Mouse (Mus musculus): ENCODE measurements at regions not wholly inside any gene's neighbourhood (a gene's known extent, or its start where the extent isn't known, plus 50 kb on each side); places are given as distances from the start of the nearest gene placed in this dataset.
A peak's percentile ranks its signal among the peaks of the same experiment; 100 is the strongest.

DNA sequence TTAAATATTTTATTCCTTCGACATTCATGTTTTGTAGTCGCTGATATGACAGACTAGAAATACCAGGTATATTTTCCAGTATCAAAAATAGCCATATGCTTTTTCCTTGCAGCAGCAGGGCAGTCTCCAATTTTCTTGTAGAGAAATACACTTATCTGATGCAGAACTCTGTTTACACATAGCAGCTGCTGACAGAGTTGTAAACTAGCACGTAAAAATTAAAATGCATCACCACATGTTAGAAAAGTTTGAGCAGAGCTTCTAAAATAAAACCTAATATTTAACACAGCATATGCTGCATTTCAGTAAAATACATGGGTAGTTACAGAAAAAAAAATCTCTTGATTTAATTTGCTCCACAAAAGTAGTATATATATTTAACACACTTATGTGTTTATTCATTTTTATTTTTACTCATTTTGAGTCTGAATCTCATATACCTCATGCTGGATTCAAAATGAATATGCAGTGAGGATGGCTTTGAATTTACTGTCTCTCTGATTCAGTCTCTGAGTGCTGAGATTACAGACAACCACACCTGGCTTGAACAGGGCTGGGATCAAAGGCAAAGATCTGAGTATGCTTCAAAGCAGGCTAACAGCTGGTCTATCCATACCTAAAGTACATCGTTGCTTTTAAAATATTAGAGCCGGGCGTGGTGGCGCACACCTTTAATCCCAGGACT, 1665.9 kb downstream of the Kcnt2 start:
- no peak for DNase-seq (ENCODE audit: low read depth, low spot score)
- ChIA-PET CTCF (no interaction called here), POLR2A (interaction anchor here (0.6 kb wide), 1 partner anchor 714 kb away, joined by 3 read pairs; no protein-coding TSS in a partner anchor)
- in situ Hi-C loops (cut with MboI; ENCODE audit: low pct_unique_long_range_greater_than_20kb), result no loop called here
- no peak for TF ChIP-seq CTCF (IDR thresholded peaks at IDR 0.05)
- H3K27me3 ChIP-seq, result no peaks in the 10 kb centered on the region
- no peak for ATAC-seq

DNA sequence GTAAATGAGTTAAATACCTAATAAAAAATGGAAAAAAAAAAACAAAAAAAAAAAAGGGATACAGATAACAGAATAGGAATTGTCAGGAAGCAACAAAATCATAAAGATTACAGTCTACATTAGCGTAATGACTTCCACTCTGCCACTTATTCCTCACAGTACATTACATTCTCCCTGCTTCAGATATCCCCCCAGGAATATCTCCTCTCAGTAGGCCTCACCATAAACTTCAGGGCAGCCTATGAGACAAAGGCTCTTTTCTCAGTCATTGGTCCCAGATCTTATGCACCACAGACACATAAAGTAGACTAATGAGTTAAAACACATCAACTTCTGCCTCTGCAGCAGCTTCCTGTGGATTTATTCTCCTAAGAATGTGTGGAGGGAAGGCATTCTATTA, 1680.2 kb downstream of the Kcnt2 start:
- in situ Hi-C loops (cut with MboI; ENCODE audit: low pct_unique_long_range_greater_than_20kb), result no loop called here
- TF ChIP-seq CTCF (IDR thresholded peaks at IDR 0.05), result no peak
- POLR2A ChIA-PET, result no interaction called here
- DNase-seq (ENCODE audit: low read depth, low spot score) (no peak), ATAC-seq (no peak)
- no peaks in the 10 kb centered on the region for H3K27me3 ChIP-seq
- CTCF ChIA-PET, result no interaction called here

DNA sequence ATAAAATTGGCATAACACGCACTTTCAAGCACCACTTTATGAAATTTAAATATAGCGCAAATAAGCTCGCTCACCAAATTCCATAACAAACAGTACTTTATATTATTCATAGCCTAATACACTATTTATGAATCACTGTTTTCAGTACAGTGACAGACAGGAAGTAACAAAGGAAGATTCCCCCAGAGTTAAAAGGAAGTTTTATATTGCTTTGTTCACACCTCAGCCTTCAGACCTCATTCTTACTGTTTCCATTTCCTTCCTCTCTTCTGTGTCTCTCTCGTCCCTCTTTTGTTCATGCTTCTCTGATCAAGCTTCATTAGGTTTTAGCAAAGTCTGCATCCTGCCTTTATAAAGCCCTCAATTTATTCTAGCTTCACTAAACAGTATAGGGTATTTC, 1680.8 kb downstream of the Kcnt2 start:
- no peak for TF ChIP-seq CTCF (IDR thresholded peaks at IDR 0.05)
- no peak for DNase-seq (ENCODE audit: low read depth, low spot score)
- CTCF ChIA-PET, result no interaction called here
- POLR2A ChIA-PET, result no interaction called here
- ATAC-seq, result no peak
- in situ Hi-C loops (cut with MboI; ENCODE audit: low pct_unique_long_range_greater_than_20kb), result no loop called here
- no peaks in the 10 kb centered on the region for H3K27me3 ChIP-seq

DNA sequence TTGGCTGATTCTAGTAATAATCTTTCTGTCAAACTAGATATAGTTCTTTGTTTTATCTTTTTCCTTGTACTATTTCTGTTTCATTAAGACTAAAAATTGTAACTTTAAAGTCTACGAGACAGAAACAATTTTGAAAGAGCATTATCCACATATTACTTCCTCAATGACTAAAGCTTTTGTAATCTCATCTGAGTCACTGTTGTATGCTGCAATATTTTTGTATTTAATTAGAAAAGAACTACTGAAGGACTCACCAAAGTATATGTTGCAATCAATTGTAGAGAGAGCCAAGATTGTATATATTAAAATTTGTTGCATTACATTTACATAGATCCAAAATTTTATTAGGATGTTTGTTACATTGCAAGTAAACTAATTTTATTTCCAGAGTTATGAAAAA, 1692.4 kb upstream of the B3galt2 start:
- DNase-seq (ENCODE audit: low read depth, low spot score) (no peak), ATAC-seq (no peak)
- CTCF ChIA-PET, result interaction anchor here (0.6 kb wide), 1 partner anchor 142 kb away, joined by 3 read pairs; no protein-coding TSS in a partner anchor
- TF ChIP-seq CTCF (IDR thresholded peaks at IDR 0.05), result no peak
- in situ Hi-C loops (cut with MboI; ENCODE audit: low pct_unique_long_range_greater_than_20kb), result no loop called here
- no peaks in the 10 kb centered on the region for H3K27me3 ChIP-seq
- POLR2A ChIA-PET, result no interaction called here

DNA sequence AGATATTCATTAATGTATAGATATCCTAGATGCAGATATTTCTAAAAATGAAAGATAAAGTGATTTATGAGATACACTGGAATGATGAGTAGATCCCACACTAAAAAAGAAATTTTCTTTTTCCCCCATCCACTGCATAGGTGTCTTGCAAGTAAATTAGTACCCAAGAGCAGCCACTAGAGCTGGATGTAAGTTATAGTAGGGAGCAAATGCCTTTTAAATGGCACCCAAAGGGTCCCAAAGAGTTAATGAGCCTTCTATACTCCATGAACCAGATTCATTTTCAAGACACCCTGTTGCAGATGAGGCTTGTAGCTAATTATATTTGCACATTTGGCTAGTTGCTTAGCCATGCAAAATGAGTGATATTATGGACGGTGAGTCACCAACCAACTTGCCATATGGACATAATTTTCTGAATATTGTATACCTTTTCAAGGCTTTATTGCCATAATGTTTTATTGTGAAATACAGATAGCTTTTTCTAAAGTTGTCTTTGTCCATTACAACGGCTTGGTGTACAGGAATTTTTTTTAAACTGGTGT, 1686.1 kb upstream of the B3galt2 start:
- H3K27me3 ChIP-seq, result no peaks in the 10 kb centered on the region
- ChIA-PET POLR2A (no interaction called here), CTCF (no interaction called here)
- DNase-seq (ENCODE audit: low read depth, low spot score) (no peak), ATAC-seq (no peak)
- TF ChIP-seq CTCF (IDR thresholded peaks at IDR 0.05), result no peak
- in situ Hi-C loops (cut with MboI; ENCODE audit: low pct_unique_long_range_greater_than_20kb), result no loop called here

DNA sequence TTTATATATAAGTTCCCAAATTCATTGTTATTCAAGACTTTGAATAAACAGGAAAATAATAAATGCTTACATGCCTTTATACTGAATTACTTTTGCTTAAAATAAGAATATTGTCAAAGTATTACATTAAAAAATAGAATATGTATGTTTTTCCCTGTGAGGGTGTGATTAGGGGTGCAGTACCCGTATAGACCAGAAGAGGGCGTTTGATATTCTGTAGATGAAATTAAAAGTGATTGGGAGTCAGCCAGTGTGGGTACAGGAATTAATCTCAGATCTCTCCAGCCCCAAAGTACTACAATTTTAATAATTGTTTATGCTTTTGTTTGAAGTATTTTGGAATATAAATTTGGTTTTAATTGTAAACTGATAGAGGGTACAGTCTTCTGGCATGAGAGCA, 1678.7 kb upstream of the B3galt2 start:
- TF ChIP-seq CTCF (IDR thresholded peaks at IDR 0.05), result peak; percentile 55
- no peak for DNase-seq (ENCODE audit: low read depth, low spot score)
- ATAC-seq, result no peak
- POLR2A ChIA-PET, result no interaction called here
- CTCF ChIA-PET, result no interaction called here
- no peaks in the 10 kb centered on the region for H3K27me3 ChIP-seq
- in situ Hi-C loops (cut with MboI; ENCODE audit: low pct_unique_long_range_greater_than_20kb), result loop anchor here (5.0 to 10.0 kb wide), 2 partner anchors 781 to 1683 kb away; partner anchors contain the start of gene B3galt2

DNA sequence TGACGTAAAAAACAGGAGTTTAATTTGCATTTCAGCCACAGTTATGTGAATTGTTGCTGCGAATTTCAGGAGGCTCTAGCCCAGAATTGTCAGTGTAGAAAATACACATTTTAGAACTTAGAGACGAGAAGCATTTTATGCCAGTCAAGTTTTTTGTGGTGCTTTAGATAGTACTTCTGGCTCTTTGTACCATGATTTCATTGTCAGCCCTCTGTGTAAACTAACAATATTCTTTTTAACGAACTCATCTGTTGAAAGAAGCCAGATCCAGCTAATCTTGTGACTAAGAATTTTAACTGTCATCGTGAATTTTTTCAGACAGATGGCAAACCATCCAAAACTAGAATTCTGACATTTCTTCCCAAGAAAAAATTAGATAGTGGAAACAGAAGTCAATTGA, 1672.3 kb upstream of the B3galt2 start:
- in situ Hi-C loops (cut with MboI; ENCODE audit: low pct_unique_long_range_greater_than_20kb), result loop anchor here (10.0 kb wide), 1 partner anchor 1677 kb away; the partner anchor contains the start of gene B3galt2

DNA sequence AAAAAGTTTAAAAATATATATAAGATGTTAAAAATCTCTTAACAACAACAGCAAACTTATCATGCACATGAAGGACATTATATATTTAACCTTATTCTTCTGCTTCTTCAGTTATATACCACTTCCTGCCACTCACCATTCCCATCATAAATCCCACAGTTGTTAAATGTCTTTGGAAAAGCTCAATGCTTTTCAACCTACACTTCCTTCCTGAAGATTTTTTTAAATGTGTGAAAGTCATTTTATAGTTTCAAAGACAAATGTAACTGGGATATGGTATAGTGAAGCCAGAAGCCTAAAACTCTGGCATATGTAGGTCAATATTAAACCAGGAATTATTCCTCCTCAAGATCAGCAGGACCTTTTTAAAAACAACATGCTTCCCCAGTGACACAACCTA, 1666.1 kb upstream of the B3galt2 start:
- in situ Hi-C loops (cut with MboI; ENCODE audit: low pct_unique_long_range_greater_than_20kb), result no loop called here
- no peak for TF ChIP-seq CTCF (IDR thresholded peaks at IDR 0.05)

More for the DNA sequence above, 1672.3 kb upstream of the B3galt2 start:
- no peak for ATAC-seq
- ChIA-PET POLR2A (no interaction called here), CTCF (interaction anchor here (1.0 kb wide), 1 partner anchor 9 kb away, joined by 3 read pairs; no protein-coding TSS in a partner anchor)
- H3K27me3 ChIP-seq, result no peaks in the 10 kb centered on the region
- TF ChIP-seq CTCF (IDR thresholded peaks at IDR 0.05), result no peak
- no peak for DNase-seq (ENCODE audit: low read depth, low spot score)

DNA sequence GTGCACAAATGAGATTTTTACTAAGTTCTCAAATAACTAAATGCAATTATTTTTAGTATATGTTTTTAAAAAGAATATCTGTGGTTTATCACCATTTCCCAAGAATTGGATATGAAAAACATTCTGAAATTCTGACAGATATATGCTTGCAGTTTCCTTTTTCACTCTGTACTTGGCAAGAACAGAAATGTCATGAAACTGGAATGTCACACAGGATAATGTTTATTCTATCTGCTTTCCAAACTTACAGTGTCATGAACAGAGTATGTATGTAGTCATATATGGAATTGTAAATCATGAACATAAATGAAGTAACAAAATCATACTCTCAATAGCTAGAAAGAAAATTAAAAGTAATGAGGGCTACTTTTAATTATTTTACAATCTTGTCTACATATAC, 1640.7 kb upstream of the B3galt2 start:
- no peak for DNase-seq (ENCODE audit: low read depth, low spot score)
- in situ Hi-C loops (cut with MboI; ENCODE audit: low pct_unique_long_range_greater_than_20kb), result no loop called here
- no peak for TF ChIP-seq CTCF (IDR thresholded peaks at IDR 0.05)
- no peak for ATAC-seq
- ChIA-PET CTCF (no interaction called here), POLR2A (no interaction called here)
- no peaks in the 10 kb centered on the region for H3K27me3 ChIP-seq

More for the DNA sequence above, 1666.1 kb upstream of the B3galt2 start:
- CTCF ChIA-PET, result no interaction called here
- POLR2A ChIA-PET, result no interaction called here
- H3K27me3 ChIP-seq, result no peaks in the 10 kb centered on the region
- ATAC-seq, result no peak
- no peak for DNase-seq (ENCODE audit: low read depth, low spot score)

DNA sequence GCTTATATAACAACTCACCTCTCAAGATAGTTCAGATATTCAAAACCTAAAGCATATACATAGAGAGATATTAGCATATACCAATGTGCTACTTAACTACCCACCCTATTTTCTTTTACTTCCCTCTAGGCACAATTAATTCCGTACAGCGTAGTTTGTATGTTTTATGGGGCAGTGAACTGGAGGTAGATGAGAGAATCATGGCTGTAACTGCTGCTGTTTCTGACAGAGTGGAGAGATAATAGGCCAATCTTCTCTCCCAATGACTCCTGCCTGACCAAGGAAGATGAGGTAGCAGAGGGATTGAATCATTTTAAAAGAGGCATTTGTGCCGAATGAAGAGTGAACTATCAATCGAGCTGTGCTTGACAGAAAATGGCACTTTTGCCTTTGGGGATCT, 1640.1 kb upstream of the B3galt2 start:
- DNase-seq (ENCODE audit: low read depth, low spot score) (no peak), ATAC-seq (no peak)
- POLR2A ChIA-PET, result no interaction called here
- TF ChIP-seq CTCF (IDR thresholded peaks at IDR 0.05), result no peak
- no peaks in the 10 kb centered on the region for H3K27me3 ChIP-seq
- CTCF ChIA-PET, result no interaction called here
- in situ Hi-C loops (cut with MboI; ENCODE audit: low pct_unique_long_range_greater_than_20kb), result no loop called here

DNA sequence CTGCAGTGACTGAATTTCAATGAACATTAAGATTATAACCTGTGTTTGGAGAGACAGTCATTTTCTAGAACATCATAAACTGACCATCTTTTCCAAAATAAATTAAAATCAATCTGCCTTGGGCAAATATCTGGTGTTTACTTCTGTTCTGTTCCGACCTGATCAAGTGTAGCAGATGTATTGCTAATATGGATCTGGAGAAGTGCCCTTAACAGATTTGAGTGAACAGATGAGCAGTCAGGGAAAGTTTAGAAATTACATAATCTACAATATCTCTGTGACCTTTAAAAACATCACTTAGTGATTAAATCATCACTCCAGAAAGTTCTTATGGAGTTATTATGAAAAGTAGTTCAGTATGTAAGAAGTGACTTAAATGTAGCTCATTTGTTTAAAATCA, 1634.1 kb upstream of the B3galt2 start:
- ChIA-PET CTCF (no interaction called here), POLR2A (no interaction called here)
- no peaks in the 10 kb centered on the region for H3K27me3 ChIP-seq
- no peak for ATAC-seq
- DNase-seq (ENCODE audit: low read depth, low spot score), result no peak
- no peak for TF ChIP-seq CTCF (IDR thresholded peaks at IDR 0.05)
- in situ Hi-C loops (cut with MboI; ENCODE audit: low pct_unique_long_range_greater_than_20kb), result no loop called here

DNA sequence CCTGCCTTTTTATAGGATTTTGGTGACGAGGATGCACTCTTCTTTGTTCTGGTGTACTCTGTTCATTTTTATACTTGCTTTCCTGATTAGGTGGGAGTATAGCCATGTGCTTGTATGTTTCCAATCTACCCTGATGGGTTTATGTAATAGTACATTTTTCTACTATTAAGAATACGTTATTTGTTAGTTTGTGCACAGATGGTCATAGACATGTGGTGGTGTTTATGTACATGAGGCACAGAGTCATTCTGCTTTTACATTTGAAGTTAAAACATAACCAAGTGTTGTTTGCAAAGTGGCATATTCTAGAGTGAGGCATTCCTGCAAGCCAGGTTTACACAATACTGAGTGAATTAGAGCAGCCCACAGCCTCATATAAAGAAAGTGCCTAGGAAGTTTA, 1597.7 kb upstream of the B3galt2 start:
- DNase-seq (ENCODE audit: low read depth, low spot score) (no peak), ATAC-seq (no peak)
- TF ChIP-seq CTCF (IDR thresholded peaks at IDR 0.05), result no peak
- ChIA-PET POLR2A (no interaction called here), CTCF (no interaction called here)
- no peaks in the 10 kb centered on the region for H3K27me3 ChIP-seq
- in situ Hi-C loops (cut with MboI; ENCODE audit: low pct_unique_long_range_greater_than_20kb), result no loop called here
